Mouse (Mus musculus) activated CD4-positive, CD25-positive, alpha-beta regulatory T cell, adult 4 months (primary cell): Measurements from ENCODE around the gene 1810009A15Rik. TPM values are rescaled to one million over a fixed set of nuclear protein-coding genes. Genes with fewer than 3 reads are reported as not detected.

ENCODE experiments used
- ATAC-seq: one replicate; pipeline ENCODE4 v1.8.0; 2017
- polyA plus RNA-seq, 2 experiments: library from polyadenylated mRNA; unstranded; fragments of 100-300 nt; shearing (Covaris generic); gene quantifications; one replicate each; pipeline ENCODE4 v1.2.1; 2017

1810009A15Rik gene
- polyA plus RNA-seq, 2 experiments from 2014 or later = 112 to 130 TPM

DNA sequence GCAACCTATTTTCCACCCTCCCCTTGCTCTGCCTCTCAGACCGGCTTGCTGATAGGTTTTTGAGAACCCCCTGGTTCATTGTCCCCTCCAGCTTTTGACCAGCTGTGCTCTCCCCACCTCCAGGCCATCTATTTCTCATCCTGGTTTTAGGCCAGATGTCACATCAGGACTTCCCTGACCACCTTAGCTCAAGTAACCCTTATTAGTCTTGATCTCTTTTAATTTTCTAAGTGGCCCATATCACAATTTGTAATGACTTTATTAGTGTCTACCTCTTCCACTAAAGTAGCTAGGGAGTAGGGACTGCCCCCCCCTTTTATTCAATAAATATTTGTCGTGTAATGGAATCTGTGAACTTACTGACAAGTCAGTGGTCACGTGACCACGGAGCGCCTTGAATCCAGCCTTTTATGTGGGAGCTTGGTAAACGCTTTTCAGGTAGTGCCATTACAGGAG, 32.2 kb downstream of the 1810009A15Rik start:
- ATAC-seq = peak; percentile 19

DNA sequence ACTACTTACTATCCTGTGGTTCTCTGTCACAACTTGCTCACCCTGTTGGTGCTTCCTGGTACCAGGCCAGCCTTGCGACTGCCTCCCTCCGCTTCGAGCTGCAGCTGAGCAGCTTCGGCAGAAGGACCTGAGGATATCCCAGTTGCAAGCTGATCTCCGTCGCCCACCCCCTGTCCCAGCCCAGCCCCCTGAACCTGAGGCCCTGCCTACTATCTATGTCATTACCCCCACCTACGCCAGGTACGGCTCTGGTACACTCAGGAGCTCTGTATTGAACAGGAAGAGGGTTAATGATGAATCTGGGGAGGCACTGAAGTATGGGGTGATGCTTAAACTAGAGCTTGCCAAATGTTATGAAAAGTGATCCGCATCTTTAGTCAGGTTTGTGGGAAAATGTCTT, 33.1 kb downstream of the 1810009A15Rik start:
- ATAC-seq = no peak

DNA sequence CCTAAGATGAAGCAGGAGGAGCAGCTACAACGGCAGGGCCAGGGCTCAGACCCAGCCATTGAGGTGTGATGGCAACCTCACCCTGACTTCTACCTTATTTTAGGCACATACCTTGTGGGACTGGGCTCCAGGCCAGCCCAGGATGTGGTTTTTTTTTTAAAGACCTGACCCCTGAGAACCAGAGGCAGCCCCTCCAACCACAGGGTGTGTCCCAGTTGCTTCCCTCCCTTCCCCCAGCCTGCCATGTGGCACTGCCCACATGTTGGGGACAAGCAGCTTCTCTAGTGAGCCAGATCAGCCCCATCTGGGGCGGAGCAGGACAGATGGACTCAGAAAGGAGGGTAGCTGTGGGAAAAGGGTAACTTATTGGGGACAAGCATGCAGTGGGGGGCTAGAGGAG, 38.1 kb downstream of the 1810009A15Rik start:
- peak; percentile 30 for ATAC-seq

DNA sequence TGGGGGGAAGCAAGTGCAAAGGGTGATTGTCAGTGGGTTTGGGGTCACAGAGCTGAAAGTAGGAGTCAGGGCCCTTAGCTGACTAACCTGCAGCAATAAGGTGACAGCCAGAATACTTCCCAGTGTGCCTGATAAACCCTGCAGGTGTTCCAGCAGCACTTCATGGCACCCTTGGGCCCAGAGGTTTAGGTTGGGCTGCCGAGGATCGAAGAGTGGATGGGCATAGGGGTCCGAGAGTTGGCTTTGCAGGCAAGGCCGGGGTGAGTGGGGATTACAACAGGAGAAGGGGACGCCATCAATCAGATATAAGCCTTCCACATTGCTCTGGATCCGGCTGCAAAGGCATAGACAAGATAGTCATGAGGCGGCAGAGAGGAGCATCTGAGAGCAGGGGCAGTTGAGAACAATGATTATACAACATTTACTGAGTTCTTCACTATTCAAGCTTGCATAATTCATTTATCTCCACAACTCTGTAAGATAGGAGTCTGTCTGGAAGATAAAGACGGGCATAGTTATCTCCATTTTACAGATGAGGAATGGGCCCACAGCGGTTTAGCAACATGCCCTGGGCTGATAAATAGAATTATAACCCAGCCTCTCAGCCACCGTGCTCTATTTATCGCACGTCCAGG, 39.4 kb downstream of the 1810009A15Rik start:
- ATAC-seq = no peak

DNA sequence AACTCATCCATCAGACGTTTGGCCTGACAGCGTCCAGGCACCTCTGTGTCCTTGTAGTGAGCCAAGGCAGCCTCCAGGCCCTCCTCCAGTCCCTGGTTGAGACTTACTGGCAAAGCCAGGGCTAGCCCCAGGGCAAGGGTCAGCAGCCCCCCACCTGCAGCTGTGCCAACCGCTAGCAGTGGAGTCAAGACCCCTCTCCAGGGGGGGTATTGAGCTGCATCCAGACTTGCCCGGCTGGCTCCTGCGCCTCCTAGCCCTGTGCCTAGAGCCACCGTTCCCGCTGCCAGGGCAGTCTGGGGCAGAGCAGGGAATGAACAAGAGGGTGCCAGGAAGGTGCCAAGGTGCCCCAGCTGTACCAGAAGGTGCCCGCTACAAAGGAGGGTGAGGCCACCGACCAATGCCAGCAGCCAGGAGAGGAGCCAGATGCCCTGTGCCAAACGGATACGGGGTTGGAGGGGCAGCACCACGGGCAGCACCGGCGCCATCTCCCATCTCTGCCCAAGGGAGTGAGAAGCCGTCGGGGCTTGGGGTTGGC, 40.1 kb downstream of the 1810009A15Rik start:
- no peak for ATAC-seq

DNA sequence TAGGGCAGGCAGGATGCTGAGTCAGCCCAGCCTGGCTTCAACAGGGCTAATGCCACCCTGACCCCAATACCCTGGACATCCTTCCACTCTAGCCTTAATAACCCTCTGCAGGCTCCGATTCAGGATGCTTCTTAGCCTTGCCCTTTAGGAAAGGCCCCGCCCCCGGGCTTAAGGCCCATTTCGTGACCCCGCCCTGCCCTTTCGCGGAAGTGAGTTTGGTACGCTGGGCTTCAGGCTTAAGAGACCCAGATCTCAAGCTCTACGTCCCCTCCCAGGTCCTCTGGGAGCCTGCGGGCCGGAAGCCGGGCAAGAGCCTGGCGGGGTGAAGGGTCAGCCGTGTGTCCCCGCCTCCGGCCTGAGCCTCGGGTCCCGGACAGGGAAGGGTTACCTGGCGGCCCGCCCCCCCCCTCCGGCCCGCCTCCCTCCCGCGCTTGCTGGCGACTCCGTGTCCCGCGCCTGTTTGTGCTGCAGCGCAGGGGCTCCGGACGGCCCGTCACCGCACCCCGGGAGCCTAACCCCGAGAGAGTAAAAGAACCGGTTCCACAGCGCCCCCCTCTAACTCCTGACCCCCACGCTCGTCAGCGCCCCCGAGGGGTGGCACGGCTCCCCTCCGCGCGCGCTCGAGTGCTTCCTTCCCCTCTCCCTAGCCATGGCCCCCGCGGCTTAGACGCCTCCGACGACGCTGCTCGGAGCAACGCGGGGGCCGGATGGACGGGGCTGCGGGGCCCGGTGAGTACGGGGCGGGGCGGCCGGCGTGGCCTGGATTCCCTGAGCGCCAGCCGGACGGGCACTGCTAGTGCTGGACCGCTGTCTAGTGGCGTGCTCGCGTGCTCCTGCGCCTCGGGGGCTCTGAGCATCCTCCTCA, 40.8 kb downstream of the 1810009A15Rik start, which contains the start of the genes Rom1 and Eml3:
TSS of gene Rom1 (minus strand) at position 133 of the 865 bp plus-strand sequence.
TSS of gene Eml3 (plus strand) at position 329 of the 865 bp plus-strand sequence.
- ATAC-seq = peak; percentile 71

DNA sequence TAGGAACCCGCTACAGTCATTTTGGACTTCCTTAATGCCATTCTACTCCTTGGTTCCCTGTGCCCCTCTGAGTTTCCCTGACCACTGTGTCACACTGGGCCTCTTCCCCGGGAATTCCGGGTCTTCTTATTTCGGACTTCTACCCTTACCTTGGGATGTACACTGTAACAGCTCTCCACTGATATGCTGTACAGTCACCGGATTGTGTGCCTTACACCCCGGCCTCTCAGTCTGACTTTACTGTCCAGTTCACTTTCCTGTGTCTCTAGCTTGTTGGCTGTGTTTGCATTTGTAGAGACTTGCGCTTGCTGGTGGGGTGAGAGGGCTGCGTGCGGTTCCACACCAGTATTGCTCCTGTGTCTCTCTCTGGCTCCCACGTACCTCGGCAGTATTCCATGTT, 41.5 kb downstream of the 1810009A15Rik start:
- ATAC-seq = no peak

DNA sequence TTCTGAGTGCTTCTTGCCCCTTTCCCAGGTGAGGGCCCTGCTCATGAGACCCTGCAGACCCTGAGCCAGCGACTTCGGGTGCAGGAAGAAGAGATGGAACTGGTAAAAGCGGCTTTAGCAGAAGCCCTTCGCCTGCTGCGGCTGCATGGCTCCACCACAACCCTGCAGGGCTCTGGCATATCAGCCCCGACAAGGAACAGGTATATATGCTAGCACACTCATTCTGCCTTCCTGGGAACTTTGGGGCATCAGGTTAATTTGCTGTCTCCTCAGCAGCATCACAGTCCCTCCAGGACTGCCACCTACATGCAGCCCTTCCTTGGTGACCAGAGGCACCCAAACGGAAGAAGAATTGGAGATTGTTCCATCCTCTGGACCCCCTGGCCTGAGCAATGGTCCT, 42.1 kb downstream of the 1810009A15Rik start:
- ATAC-seq = no peak

DNA sequence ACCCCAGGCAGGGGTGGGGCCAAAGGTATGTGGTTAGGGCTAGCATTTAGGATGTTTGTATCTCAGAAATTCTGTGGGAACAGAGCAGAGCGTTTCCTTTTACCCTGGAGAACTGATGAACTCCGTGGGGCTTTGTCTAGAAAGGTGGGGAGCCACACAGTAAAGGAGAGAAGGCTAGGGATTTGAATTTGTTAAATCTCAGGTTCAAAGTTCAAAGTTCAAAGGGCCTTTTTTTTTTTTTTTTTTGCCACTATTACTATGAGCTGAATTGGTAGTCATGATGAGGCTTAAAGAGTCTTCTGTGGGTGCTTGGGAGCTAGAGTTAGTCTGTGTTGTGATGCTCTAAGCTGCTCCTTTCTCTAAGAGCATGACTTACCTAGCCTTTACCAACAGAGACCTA, 48.1 kb downstream of the 1810009A15Rik start:
- ATAC-seq = no peak

Other genes with a start within 250 kb of the 1810009A15Rik start
- gene Chrm1, start 225.1 kb upstream of the 1810009A15Rik start, polyA plus RNA-seq = not detected
- 10 to 100 TPM; 60.3 to 69.3 TPM for gene Slc3a2, start 165.5 kb upstream of the 1810009A15Rik start, polyA plus RNA-seq
- 10 to 100 TPM; 43.3 to 70.5 TPM for gene Wdr74, start 153.0 kb upstream of the 1810009A15Rik start, polyA plus RNA-seq
- not detected for gene 1700092M07Rik, start 148.1 kb upstream of the 1810009A15Rik start, polyA plus RNA-seq
- 100 to 1,000 TPM; 109 to 113 TPM for gene Stx5a, start 147.4 kb upstream of the 1810009A15Rik start, polyA plus RNA-seq
- 100 to 1,000 TPM; 126 to 163 TPM for gene Nxf1, start 131.8 kb upstream of the 1810009A15Rik start, polyA plus RNA-seq
- gene Tmem223, start 117.9 kb upstream of the 1810009A15Rik start, polyA plus RNA-seq = 100 to 1,000 TPM; 115 to 137 TPM
- 100 to 1,000 TPM in 1 of 2 experiments, 10 to 100 TPM in 1; 98.5 to 110 TPM for gene Tmem179b, start 114.4 kb upstream of the 1810009A15Rik start, polyA plus RNA-seq
- gene Taf6l, start 102.4 kb upstream of the 1810009A15Rik start, polyA plus RNA-seq = 1 to 10 TPM; 3.5 to 6.9 TPM
- 100 to 1,000 TPM; 171 to 186 TPM for gene Polr2g, start 90.3 kb upstream of the 1810009A15Rik start, polyA plus RNA-seq
- 1 to 10 TPM; 2.1 TPM for gene Zbtb3, start 86.3 kb upstream of the 1810009A15Rik start, polyA plus RNA-seq
- 10 to 100 TPM; 39.9 to 43.8 TPM for gene Ttc9c, start 69.5 kb upstream of the 1810009A15Rik start, polyA plus RNA-seq
- gene Hnrnpul2, start 68.8 kb upstream of the 1810009A15Rik start, polyA plus RNA-seq = 1 to 10 TPM; 6.0 to 6.1 TPM
- gene AC129217.1, start 59.1 kb upstream of the 1810009A15Rik start, polyA plus RNA-seq = not detected
- 100 to 1,000 TPM in 1 of 2 experiments, 10 to 100 TPM in 1; 93.4 to 102 TPM for gene Bscl2, start 51.4 kb upstream of the 1810009A15Rik start, polyA plus RNA-seq
- gene Gng3, start 49.7 kb upstream of the 1810009A15Rik start, polyA plus RNA-seq = 1 to 10 TPM in 1 of 2 experiments, under 1 TPM in 1; 0.42 to 1.2 TPM
- gene Lrrn4cl, start 38.1 kb upstream of the 1810009A15Rik start, polyA plus RNA-seq = not detected
- gene Ubxn1, start 17.4 kb upstream of the 1810009A15Rik start, polyA plus RNA-seq = 10 to 100 TPM; 62.6 to 75.9 TPM
- 10 to 100 TPM; 85.8 to 90.4 TPM for gene Uqcc3, start 7.9 kb upstream of the 1810009A15Rik start, polyA plus RNA-seq
- 10 to 100 TPM; 63.2 to 70.9 TPM for gene Lbhd1, start 5.1 kb upstream of the 1810009A15Rik start, polyA plus RNA-seq
- not detected for gene Gm49403, start 4.9 kb upstream of the 1810009A15Rik start, polyA plus RNA-seq
- gene Gm49416, start 73 bp downstream of the 1810009A15Rik start, polyA plus RNA-seq = 1 to 10 TPM in 1 of 2 experiments, not detected in 1; 1.5 TPM
- 10 to 100 TPM in 1 of 2 experiments, 1 to 10 TPM in 1; 8.9 to 12.2 TPM for gene Ints5, start 4.2 kb downstream of the 1810009A15Rik start, polyA plus RNA-seq
- 10 to 100 TPM; 40.0 to 57.3 TPM for gene Ganab, start 9.2 kb downstream of the 1810009A15Rik start, polyA plus RNA-seq
- gene B3gat3, start 31.5 kb downstream of the 1810009A15Rik start, polyA plus RNA-seq = 10 to 100 TPM; 16.3 to 18.6 TPM
- gene Rom1, start 40.5 kb downstream of the 1810009A15Rik start, polyA plus RNA-seq = 10 to 100 TPM in 1 of 2 experiments, 1 to 10 TPM in 1; 7.7 to 11.6 TPM
- 10 to 100 TPM; 20.4 to 25.1 TPM for gene Eml3, start 40.7 kb downstream of the 1810009A15Rik start, polyA plus RNA-seq
- 100 to 1,000 TPM in 1 of 2 experiments, 10 to 100 TPM in 1; 58.5 to 101 TPM for gene Mta2, start 53.0 kb downstream of the 1810009A15Rik start, polyA plus RNA-seq
- 10 to 100 TPM; 21.3 to 25.1 TPM for gene Tut1, start 65.0 kb downstream of the 1810009A15Rik start, polyA plus RNA-seq
- gene Eef1g, start 78.2 kb downstream of the 1810009A15Rik start, polyA plus RNA-seq = 100 to 1,000 TPM; 589 to 842 TPM
- gene Ahnak, start 100.4 kb downstream of the 1810009A15Rik start, polyA plus RNA-seq = 10 to 100 TPM; 47.2 to 60.1 TPM
- not detected for gene Scgb1a1, start 199.1 kb downstream of the 1810009A15Rik start, polyA plus RNA-seq
- 10 to 100 TPM; 23.1 to 40.1 TPM for gene Asrgl1, start 246.8 kb downstream of the 1810009A15Rik start, polyA plus RNA-seq